Mouse (Mus musculus): ENCODE data around the gene Zbtb38.

DNA sequence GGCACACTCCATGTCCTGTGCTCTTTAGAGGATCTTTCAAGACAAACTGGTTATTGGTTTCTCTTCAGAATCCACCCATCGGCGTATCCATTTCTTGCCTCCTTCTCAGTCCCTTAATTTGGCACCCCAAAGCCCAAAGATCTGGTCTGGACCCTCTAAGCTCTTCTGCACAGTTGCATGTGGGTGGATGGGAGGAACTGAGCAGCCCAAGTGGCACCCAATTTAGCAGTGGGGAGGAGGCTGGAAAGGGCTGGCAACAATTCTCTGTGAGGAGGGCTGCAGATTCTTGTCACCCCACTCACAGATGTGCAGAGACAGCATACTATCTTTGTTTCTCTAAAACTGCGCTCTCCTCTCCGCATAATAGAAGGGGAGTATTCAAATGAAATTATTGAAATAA is 103.3 kb downstream of the Zbtb38 start:
- TF ChIP-seq CTCF (IDR thresholded peaks at IDR 0.05; ENCODE audit: borderline replicate concordance, extremely low read depth, insufficient read depth, insufficient read length) = no peak
- no peak for TF ChIP-seq POLR2A (IDR thresholded peaks at IDR 0.05; ENCODE audit: borderline replicate concordance, extremely low read depth, insufficient read depth, insufficient read length, poor library complexity, severe bottlenecking)

All from brain, embryonic 14.5 days (tissue).